Mouse (Mus musculus): ENCODE data around the gene Rhox4a2.
"Not testable (repeated sequence)": the region's sequence is repeated elsewhere in the genome, so short reads cannot be mapped to it uniquely, and the experiment has no call there.

The Rhox4a2 gene

DNA sequence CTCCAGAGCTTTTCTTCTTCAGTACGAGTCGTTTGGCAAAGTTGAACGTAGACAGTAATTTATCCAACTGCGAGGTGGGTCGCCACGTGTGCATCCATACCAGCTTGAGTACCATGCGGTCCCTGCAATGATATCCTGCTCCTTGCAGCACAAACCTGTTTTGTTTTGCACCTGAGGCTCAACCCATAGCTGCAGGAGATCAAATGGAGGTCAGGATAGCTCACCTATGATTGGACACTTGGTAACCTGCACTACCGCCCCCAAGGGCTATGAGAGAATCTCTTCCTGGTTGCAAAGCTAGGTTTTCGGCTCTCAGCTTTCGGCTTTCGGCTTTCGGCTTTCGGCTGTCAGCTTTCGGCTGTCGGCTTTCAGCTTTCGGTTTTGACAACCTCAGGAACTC, at the start of gene Rhox4a2:
Rhox4a2 (plus strand) TSS at position 301 of the 400 bp plus-strand sequence.
- DNase-seq (ENCODE audit: low read depth, low spot score) = not testable (repeated sequence)

GRCm38 (mm10) chrX:37379728-37380127, 10.9 kb upstream of the Rhox4a2 start, which contains the start of gene Rhox3a2:
Gene Rhox3a2 (plus strand): TSS chrX:37380028.
- not testable (repeated sequence) for DNase-seq (ENCODE audit: low read depth, low spot score)

- not testable (repeated sequence) for DNase-seq (ENCODE audit: low read depth, low spot score)
Observed at GRCm38 (mm10) chrX:37411767-37412166, 21.1 kb downstream of the Rhox4a2 start, which contains the start of gene Rhox2b. Gene Rhox2b (plus strand): TSS chrX:37412067.

GRCm38 (mm10) chrX:37432194-37432593, 41.5 kb downstream of the Rhox4a2 start, which contains the start of gene Rhox4b:
Gene Rhox4b (plus strand): TSS chrX:37432494.
- not testable (repeated sequence) for DNase-seq (ENCODE audit: low read depth, low spot score)

Measured in skeletal muscle tissue, adult 2 months (tissue).